Mouse (Mus musculus) brain, embryonic 14.5 days (tissue): ENCODE results near the gene Gm364.

Source experiments
- CTCF ChIP-seq: fragments of 200-500 bp; IDR thresholded peaks from 2 replicates; pipeline ENCODE4 v1.5.1; 2012; ENCODE audit warnings: inconsistent platforms, mild to moderate bottlenecking, moderate library complexity, borderline replicate concordance; ENCODE audit not compliant: insufficient read depth, insufficient read length; ENCODE audit errors: extremely low read depth
- POLR2A ChIP-seq: fragments of 200-500 bp; IDR thresholded peaks from 2 replicates; pipeline ENCODE4 v1.6.1; 2012; ENCODE audit warnings: mild to moderate bottlenecking, inconsistent platforms, borderline replicate concordance; ENCODE audit not compliant: poor library complexity, insufficient read depth, insufficient read length, severe bottlenecking; ENCODE audit errors: extremely low read depth

DNA sequence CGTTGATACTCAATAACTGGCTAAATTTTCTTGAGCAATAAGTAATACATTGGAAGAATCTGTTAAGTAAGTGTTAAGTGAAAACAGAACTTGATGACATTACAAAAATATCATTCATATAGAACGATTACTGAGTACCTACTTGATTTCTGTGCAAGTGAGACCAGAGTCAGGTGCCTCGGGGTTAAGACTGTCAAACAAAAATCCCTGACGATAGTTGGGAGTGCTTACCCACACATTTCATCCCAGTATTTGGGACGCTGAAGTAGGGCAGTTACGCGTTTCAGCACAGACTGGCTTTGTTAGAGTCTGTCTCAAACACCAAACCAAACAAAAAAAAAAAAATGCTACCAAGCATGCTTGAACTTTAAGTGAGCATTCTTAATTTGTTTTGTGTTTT is 15.5 kb upstream of the Gm364 start:
- no peak for TF ChIP-seq POLR2A
- TF ChIP-seq CTCF = no peak
